Comparison of ENCODE assay signal across 8 mouse cellular contexts in genomic region chr7:139249406-139250210, GRCm38 (mm10). TPM values are rescaled to one million over a fixed set of nuclear protein-coding genes. Genes with fewer than 3 reads are reported as not detected.
DNase-seq lines count a peak whose midpoint lies in the region; ATAC-seq and TF ChIP-seq lines count a peak whose summit lies in the region.

No protein-coding gene starts in this region.

- H3K4me2 ChIP-seq in kidney, postnatal 0 days (ENCODE audit: low read length): peak overlapping the region; percentile 91
- peak overlapping the region; percentile 95 for H3K4me2 ChIP-seq in embryonic facial prominence, embryonic 11.5 days (ENCODE audit: low read depth, low read length)
- peak overlapping the region; percentile 89 for H3K4me2 ChIP-seq in myocyte (ENCODE audit: low read depth)

- no peak for TF ChIP-seq CTCF in kidney, postnatal 0 days (IDR thresholded peaks at IDR 0.05; ENCODE audit: low read depth)

- H3K36me3 ChIP-seq in kidney, postnatal 0 days (ENCODE audit: insufficient read depth, low read length): no peaks in the 10 kb centered on the region
- H3K36me3 ChIP-seq in embryonic facial prominence, embryonic 11.5 days (replicated peaks; ENCODE audit: control insufficient read depth, insufficient read depth, low read depth, low read length): no peaks in the 10 kb centered on the region
- H3K36me3 ChIP-seq in myocyte (ENCODE audit: control insufficient read depth, insufficient read depth): no peaks in the 10 kb centered on the region

- TF ChIP-seq POLR2A in myocyte (IDR thresholded peaks at IDR 0.05; ENCODE audit: insufficient read length, low read depth): no peak

- peak; percentile 15 for DNase-seq in kidney, postnatal 0 days (ENCODE audit: low spot score)
- DNase-seq in kidney, postnatal 36 days: no peak
- no peak for DNase-seq in embryonic facial prominence, embryonic 11.5 days (ENCODE audit: low spot score)
- DNase-seq in thymus, postnatal 10 days (ENCODE audit: low spot score in 2 of 2): no peak
- DNase-seq in natural killer cell, adult 2 months (ENCODE audit: low spot score in 2 of 2): no peak
- DNase-seq in adrenal gland, adult 8-10 months: no peak

- peaks cover 9% of the 10 kb centered on the region for H3K79me2 ChIP-seq in myocyte (ENCODE audit: control insufficient read depth, insufficient read depth)

- peaks cover 38% of the 10 kb centered on the region for H3K4me1 ChIP-seq in kidney, postnatal 0 days (replicated peaks; ENCODE audit: insufficient read depth, low read length)
- peaks cover 7% of the 10 kb centered on the region for H3K4me1 ChIP-seq in embryonic facial prominence, embryonic 11.5 days (ENCODE audit: control insufficient read depth, insufficient read depth, low read length)

- no peak overlapping the region for H3ac ChIP-seq in myocyte (ENCODE audit: control insufficient read depth, insufficient read length)

- H3K9me3 ChIP-seq in kidney, postnatal 0 days (replicated peaks; ENCODE audit: low read length): no peaks in the 10 kb centered on the region
- no peaks in the 10 kb centered on the region for H3K9me3 ChIP-seq in embryonic facial prominence, embryonic 11.5 days (replicated peaks; ENCODE audit: control insufficient read depth, low read length)

- no peaks in the 10 kb centered on the region for H3K27me3 ChIP-seq in kidney, postnatal 0 days (ENCODE audit: insufficient read depth, low read length)
- peaks cover 5% of the 10 kb centered on the region for H3K27me3 ChIP-seq in embryonic facial prominence, embryonic 11.5 days (ENCODE audit: control insufficient read depth, insufficient read depth, low read length)
- no peaks in the 10 kb centered on the region for H3K27me3 ChIP-seq in myocyte (ENCODE audit: control insufficient read depth, insufficient read depth, insufficient read length)

- WGBS in kidney, postnatal 0 days: 42% methylated on average over 7 of the region's 7 CpGs
- WGBS in embryonic facial prominence, embryonic 11.5 days: 52% methylated on average over 7 of the region's 7 CpGs

- peak overlapping the region; percentile 66; the same call in 1 of the 2 replicates for H3K4me3 ChIP-seq in kidney, postnatal 0 days (replicated peaks; ENCODE audit: low read depth, low read length)
- peak overlapping the region; percentile 68 for H3K4me3 ChIP-seq in embryonic facial prominence, embryonic 11.5 days (ENCODE audit: low read depth, low read length)
- H3K4me3 ChIP-seq in myocyte: peak overlapping the region; percentile 56

- peak overlapping the region; percentile 5; the same call in 1 of the 2 replicates for H3K9ac ChIP-seq in kidney, postnatal 0 days (ENCODE audit: low read depth, low read length)
- H3K9ac ChIP-seq in embryonic facial prominence, embryonic 11.5 days (replicated peaks; ENCODE audit: low read length): no peak overlapping the region; the same call in 1 of the 2 replicates

- no peak for ATAC-seq in kidney, postnatal 0 days (replicated peaks; ENCODE audit: low FRiP score, low read depth)
- ATAC-seq in embryonic facial prominence, embryonic 11.5 days (replicated peaks; ENCODE audit: insufficient number of reproducible peaks, low FRiP score, low TSS enrichment, low read depth): no peak
- peak; percentile 3 for ATAC-seq in inflammation-experienced regulatory T-cells, adult 6 months

- H3K27ac ChIP-seq in kidney, postnatal 0 days: 0 out of 2 replicates have a peak overlapping the region, but pooled peaks have one; percentile 84
- H3K27ac ChIP-seq in embryonic facial prominence, embryonic 11.5 days (replicated peaks; ENCODE audit: low read depth, low read length): no peak overlapping the region

TF ChIP-seq in myocyte, 11 proteins besides CTCF, POLR2A, EP300 and RAD21:
- no peak for TF ChIP-seq USF1 (IDR thresholded peaks at IDR 0.05; ENCODE audit: low read depth)
- no peak for TF ChIP-seq POLR2AphosphoS2 (IDR thresholded peaks at IDR 0.05; ENCODE audit: insufficient read length, low read depth)
- TF ChIP-seq CEBPB (IDR thresholded peaks at IDR 0.05; ENCODE audit: insufficient read depth, poor library complexity, severe bottlenecking): no peak
- TF ChIP-seq MYOG (IDR thresholded peaks at IDR 0.05; ENCODE audit: control insufficient read depth in 1 of 3, insufficient read depth in 1 of 3, insufficient read length in 2 of 3, low read depth in 2 of 3): no peak
- TF ChIP-seq E2F4 (IDR thresholded peaks at IDR 0.05; ENCODE audit: insufficient read depth): no peak
- TF ChIP-seq SRF (IDR thresholded peaks at IDR 0.05; ENCODE audit: control insufficient read depth, insufficient read length, low read depth): no peak
- no peak for TF ChIP-seq REST (IDR thresholded peaks at IDR 0.05; ENCODE audit: insufficient read depth, insufficient read length)
- TF ChIP-seq TCF12 (IDR thresholded peaks at IDR 0.05; ENCODE audit: insufficient read depth, poor library complexity, severe bottlenecking): no peak
- TF ChIP-seq TCF3 (IDR thresholded peaks at IDR 0.05; ENCODE audit: insufficient read length, low read depth): no peak
- no peak for TF ChIP-seq MYOD1 (IDR thresholded peaks at IDR 0.05; ENCODE audit: control insufficient read depth in 1 of 3, insufficient read length in 2 of 3, low read depth in 2 of 3)
- TF ChIP-seq MAX (IDR thresholded peaks at IDR 0.05; ENCODE audit: low read depth): no peak

RNA-seq across cellular contexts. Expression of gene Pwwp2b, which starts 1.3 kb away (rescaled TPM):
- 9.4 and 10.2 TPM in 2 replicates for polyA plus RNA-seq in kidney, postnatal 0 days (2015; fragmentation: Nextera tagmentation; extraction: Ambion mirVana)
- 5.0 and 5.1 TPM in 2 replicates for polyA plus RNA-seq in embryonic facial prominence, embryonic 11.5 days (2014; fragmentation: Nextera tagmentation; extraction: Ambion mirVana)
- polyA plus RNA-seq in inflammation-experienced regulatory T-cells, adult 6 months (2017; shearing (Covaris generic)): 1 to 10 TPM; 1.9 to 3.4 (median 2.1) TPM
- polyA plus RNA-seq in myocyte (2012; fragmentation: generic; extraction: Trizol): 9.6 TPM
- total RNA-seq in adrenal gland, adult 8-10 months (2022): 10 to 100 TPM; 13.5 to 20.4 (median 17.0) TPM

RNA-seq across cellular contexts. Expression of gene Stk32c, which starts 36.5 kb away (rescaled TPM):
- 0.19 and 0.25 TPM in 2 replicates for polyA plus RNA-seq in kidney, postnatal 0 days (2015; fragmentation: Nextera tagmentation; extraction: Ambion mirVana)
- 0.31 and 0.36 TPM in 2 replicates for polyA plus RNA-seq in embryonic facial prominence, embryonic 11.5 days (2014; fragmentation: Nextera tagmentation; extraction: Ambion mirVana)
- 1 to 10 TPM in 1 of 3 experiments, under 1 TPM in 1, not detected in 1; 0.91 to 3.4 TPM for polyA plus RNA-seq in inflammation-experienced regulatory T-cells, adult 6 months (2017; shearing (Covaris generic))
- 1.0 TPM for polyA plus RNA-seq in myocyte (2012; fragmentation: generic; extraction: Trizol)
- total RNA-seq in adrenal gland, adult 8-10 months (2022): 1 to 10 TPM; 4.0 to 6.7 (median 5.4) TPM

RNA-seq across cellular contexts. Expression of gene Lrrc27, which starts 36.8 kb away (rescaled TPM):
- 2.1 and 4.1 TPM in 2 replicates for polyA plus RNA-seq in kidney, postnatal 0 days (2015; fragmentation: Nextera tagmentation; extraction: Ambion mirVana)
- polyA plus RNA-seq in embryonic facial prominence, embryonic 11.5 days (2014; fragmentation: Nextera tagmentation; extraction: Ambion mirVana): 5.8 and 5.9 TPM in 2 replicates
- polyA plus RNA-seq in inflammation-experienced regulatory T-cells, adult 6 months (2017; shearing (Covaris generic)): 1 to 10 TPM in 2 of 3 experiments, under 1 TPM in 1; 0.77 to 4.3 (median 3.2) TPM
- polyA plus RNA-seq in myocyte (2012; fragmentation: generic; extraction: Trizol): 7.9 TPM
- 10 to 100 TPM in 1 of 4 experiments, 1 to 10 TPM in 3; 6.5 to 10.4 (median 7.7) TPM for total RNA-seq in adrenal gland, adult 8-10 months (2022)
